Mouse (Mus musculus) lung, adult 2 months (tissue): Measurements from ENCODE around the gene Irf1.

Source experiments
- CTCF ChIP-seq: fragments of 200-500 bp; IDR thresholded peaks from 2 replicates; pipeline ENCODE4 v1.5.1; 2011; ENCODE audit warnings: mild to moderate bottlenecking, low read length, control low read depth; ENCODE audit not compliant: insufficient read depth
- POLR2A ChIP-seq: fragments of 200-500 bp; IDR thresholded peaks from 2 replicates; pipeline ENCODE4 v1.6.1; 2011; ENCODE audit warnings: low read depth, mild to moderate bottlenecking, control low read depth, low read length, borderline replicate concordance; ENCODE audit errors: extremely low read depth

GRCm38 (mm10) chr11:53809354-53809753 is 39.5 kb downstream of the Irf1 start:
- TF ChIP-seq CTCF (no peak), POLR2A (peak; percentile 41; the same call in 1 of the 2 replicates)
